Mouse (Mus musculus): ENCODE data around the gene Zbtb43.

The Zbtb43 gene

DNA sequence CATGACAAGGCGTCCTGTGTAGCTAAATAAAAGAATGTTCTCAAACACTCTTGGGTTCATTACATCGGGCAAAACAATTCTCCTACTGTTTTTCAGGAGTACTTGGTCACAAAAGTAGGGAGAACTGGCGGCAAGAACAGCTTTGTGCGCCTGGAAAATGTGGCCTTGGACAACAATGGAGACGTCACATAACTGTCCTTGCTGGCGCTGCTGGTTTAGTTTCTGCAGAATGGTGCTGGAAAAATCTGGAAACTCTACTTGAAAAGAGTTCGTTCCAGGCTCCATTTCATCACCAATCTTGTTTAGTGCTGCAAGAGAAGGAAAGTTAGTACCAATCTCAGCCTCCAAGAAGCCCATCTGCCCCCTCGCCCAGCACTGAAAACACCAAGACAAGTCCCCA lies 13.5 kb downstream of the Zbtb43 start:
- in situ Hi-C loops (cut with MboI, MseI), result no loop called here

DNA sequence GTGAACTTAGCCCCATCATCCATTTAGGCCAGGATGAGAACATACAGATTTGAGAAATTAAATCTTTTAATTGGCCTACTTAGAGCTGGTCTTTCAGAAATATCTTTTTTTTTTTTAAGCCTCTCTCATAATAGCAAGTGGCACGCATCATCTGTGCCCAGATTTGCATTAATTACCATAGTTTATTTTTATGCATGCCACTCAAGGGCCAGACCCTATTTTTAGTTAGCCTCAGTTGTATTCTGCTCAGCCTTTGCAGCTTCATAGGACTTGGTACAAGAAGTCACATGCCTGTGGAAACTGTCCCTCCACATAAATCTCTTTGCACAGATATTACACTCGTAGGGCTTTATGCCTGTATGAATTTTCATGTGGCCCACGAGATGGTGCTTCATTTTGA lies 14.9 kb downstream of the Zbtb43 start:
- in situ Hi-C loops (cut with MboI, MseI), result no loop called here

DNA sequence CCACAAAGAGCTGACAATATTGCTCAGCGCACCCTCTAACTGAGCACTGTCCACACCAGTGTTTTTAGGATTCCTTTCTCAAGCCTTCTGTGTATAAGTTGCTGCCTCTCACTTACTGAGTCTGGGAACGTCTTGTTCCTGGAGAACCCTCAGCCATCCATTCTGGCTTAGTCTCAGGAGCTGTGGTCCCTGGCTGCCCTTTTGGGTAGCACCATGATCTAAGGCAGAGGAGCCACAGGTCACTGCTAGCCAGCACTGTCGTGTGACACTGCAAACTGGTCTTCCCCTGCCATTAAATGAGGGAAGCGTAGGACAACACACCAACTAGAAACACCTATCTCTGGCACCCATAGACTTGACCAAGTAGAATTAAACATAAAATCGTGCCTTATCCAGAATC lies 15.6 kb downstream of the Zbtb43 start:
- in situ Hi-C loops (cut with MboI, MseI), result no loop called here

DNA sequence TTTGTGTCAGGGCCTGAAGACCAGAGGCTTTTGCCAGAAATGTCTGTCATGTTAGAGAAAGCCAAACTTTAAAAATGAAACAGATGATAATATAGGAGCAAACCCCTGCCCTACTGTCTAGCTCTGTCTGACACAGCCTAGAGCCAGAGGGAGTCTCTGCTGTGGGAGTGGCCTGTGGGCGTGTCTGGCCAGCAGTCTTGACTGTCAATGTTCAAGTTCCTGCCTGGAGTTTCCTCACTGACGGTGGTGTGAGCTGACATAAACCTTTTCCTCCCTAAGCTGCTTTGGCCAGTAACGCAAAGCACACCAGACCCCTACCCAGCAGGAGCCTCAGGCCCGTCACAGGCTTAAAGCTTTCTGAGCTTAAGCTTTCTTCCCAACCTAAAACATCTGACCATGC lies 16.2 kb downstream of the Zbtb43 start:
- in situ Hi-C loops (cut with MboI, MseI), result no loop called here

DNA sequence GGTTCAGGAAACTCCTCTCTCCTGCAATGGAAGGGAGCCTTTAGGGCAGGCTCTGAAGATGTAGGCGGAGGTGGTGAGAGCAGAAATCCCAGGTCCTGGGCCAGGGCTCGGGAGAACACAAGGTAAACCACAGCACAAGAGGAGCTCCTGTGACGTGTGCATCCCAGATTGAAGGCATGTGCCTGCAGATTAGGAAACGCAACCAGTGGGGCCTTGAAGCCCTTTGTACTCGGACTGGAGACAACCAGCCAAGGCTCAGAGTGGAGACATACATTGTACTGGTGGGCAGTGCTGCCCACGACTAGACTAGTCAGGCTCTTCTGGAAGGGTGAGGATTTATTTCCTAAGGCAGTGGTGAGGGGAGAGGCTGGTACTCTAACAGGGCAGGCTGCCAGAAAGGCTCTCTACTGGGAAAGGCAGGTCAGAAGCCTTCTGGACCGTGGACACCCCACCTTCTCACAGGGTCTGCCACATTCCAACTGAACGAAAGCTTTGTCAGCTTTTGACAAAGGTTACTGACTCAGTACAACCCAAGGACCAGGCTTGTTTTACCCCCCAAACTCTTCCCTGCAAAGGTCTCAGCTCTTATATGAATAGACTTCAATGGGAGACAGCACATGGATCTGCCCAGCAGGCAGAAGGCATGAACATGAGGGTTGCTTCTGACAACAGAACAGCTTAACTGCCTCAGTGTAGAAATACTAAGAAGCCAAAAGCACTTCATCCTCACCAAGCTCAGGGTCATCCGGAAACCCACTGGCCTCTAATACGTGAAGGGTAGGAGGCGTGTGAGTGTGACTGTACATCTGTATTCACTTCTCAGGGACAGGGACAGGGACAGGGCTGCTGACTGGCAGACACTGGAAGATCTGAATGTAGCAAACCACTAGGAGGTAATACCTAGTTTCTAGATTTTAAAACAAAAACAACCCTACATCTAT lies 17.1 kb downstream of the Zbtb43 start:
- in situ Hi-C loops (cut with MboI, MseI), result no loop called here

DNA sequence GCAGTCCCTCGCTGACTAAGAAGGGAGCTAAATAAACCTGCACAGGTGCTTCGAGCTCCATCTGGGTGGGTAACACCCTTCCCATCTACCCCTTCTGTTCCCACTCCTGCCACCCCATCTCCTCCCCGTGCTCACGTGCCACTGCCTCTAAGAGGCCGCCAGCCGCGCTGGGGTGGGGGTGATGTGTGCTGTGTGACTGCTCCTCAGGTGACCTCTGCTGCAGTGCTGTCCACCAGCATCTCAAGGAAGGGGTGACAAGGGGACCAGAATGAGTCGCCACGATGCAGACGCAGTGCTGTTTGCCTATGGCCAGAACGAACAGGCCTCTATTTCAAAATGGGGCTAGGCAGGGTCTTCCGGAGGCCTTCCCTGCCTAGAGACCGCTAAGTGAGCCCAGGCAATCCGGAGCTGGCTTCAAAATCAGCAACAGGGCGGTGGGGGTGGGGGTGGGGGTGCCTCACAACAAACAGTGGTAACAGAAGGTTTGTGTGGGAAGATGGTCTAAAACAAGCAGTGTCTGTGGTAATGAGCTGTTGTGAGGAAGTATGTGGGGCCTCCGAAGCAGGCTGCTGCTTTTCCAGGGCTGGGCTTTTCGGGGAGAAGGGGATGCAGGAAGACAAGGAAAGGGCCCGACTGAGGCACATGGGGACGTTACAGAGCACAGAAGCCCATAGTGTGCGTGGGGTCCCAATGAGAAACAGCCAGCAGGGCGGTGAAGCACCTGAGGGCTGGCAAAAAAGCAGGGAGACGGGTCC lies 19.1 kb downstream of the Zbtb43 start:
- in situ Hi-C loops (cut with MboI, MseI), result no loop called here

DNA sequence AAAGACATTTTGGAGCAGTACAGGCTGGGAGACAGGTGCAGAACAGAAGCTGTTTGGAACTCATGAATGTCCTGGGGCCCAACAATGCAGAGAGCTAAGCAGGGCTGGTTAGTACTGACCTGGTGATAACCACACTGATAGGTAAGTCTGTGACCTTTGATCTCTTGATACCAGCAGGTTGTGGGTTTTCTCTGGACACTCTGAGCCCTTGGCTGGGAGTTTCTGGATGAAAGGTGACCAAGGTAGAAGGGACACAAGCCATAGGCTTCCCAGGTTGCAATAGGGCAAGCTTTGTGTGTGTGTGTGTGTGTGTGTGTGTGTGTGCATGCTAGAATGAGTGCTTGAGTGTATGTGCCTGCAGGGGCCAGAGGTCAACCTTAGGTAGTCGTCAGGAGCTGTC lies 21.6 kb downstream of the Zbtb43 start:
- in situ Hi-C loops (cut with MboI, MseI), result no loop called here

DNA sequence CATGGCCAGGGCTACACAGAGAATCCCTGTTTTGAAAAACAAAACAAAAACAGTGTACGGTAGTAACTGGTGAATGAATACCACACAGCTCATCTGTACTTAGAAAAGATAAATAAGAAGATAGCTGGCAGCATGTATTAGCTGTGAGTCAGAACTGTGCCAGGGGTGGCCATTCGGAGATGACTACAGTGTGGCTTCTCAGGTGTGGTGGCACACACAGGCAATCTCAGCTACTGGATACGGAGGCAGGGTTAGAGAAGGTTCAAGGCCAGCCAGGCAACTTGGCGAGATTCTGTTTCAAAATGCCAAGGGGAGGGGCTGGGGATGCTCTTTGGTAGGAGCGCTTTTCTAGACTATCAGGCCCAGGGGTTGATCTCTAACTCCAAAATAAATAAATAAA lies 22.6 kb downstream of the Zbtb43 start:
- in situ Hi-C loops (cut with MboI, MseI), result no loop called here

DNA sequence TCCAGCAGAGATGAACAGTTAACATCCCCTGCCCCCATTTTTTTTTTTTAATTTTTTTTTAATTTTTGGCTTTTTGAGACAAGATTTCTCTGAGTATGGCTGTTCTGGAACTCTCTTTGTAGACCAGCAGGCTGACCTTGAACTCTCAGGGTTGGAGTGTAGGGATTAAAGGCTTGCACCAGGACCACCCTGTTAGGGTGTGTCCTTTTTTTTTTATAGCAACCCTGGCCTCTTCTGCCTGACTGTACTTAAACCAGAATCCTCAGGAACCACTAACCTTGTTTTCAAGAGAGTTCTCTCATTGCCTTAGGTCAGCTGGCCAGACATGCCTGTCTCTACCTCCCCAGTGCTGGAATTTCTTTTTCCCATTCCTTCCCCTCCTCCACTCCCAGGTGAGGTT lies 23.5 kb downstream of the Zbtb43 start:
- in situ Hi-C loops (cut with MboI, MseI), result no loop called here

DNA sequence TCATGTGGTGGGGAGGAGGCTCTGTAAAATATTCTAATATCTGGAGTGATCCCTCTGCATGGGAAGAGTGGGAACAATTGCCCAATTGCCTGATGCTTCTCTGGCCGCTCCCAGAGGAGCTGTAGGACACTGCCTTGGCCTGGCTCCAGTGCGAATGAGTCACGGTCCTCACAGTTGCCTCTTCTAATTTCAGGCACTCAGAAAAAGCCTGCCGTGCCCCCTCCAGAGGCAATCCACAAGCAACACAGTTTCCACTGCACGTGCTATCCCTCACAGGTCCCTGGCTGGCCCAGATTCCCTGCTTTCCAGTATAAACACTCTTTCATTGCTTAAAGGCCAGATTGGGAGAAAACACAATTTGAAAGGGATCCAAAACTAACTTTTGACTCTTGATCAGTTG lies 24.0 kb downstream of the Zbtb43 start:
- in situ Hi-C loops (cut with MboI, MseI), result no loop called here

DNA sequence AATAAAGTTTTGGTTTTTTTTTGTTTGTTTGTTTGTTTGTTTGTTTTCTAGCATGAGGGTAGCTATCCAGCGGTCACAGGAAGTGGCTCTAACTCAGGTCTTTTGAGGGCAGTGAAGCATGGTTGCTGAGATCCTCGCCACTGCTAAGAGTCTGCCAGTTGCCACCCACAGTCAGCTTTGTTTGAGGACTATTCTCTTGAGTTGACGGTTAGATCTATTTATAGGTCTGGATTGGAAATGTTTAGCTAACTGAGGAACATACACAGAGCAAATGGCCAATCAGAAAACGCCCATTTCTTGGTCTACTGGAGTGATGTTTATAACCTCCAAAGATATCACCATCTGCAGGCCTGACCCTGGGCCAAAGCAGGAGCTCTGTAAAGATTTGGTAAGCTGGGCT lies 25.7 kb downstream of the Zbtb43 start:
- in situ Hi-C loops (cut with MboI, MseI), result no loop called here

DNA sequence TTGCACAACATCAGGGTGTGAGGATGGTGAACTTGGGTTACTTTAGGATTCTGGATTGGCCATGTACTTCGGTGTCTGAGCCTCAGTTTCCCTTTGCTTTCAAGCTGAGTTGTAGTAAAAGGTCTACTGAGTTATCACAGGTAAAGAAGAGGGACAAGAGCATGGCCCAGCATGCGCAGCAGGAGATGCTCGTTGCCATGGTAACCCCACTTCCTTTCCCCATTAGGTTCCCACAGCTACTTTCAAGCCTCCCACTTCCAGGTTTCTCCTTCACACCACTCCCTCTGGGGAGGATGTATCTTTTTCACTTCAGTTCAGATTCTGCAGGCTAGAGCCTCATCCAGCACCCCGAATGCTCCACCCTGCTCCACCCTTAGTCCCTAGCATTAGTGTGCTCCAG lies 27.5 kb downstream of the Zbtb43 start:
- in situ Hi-C loops (cut with MboI, MseI), result no loop called here

DNA sequence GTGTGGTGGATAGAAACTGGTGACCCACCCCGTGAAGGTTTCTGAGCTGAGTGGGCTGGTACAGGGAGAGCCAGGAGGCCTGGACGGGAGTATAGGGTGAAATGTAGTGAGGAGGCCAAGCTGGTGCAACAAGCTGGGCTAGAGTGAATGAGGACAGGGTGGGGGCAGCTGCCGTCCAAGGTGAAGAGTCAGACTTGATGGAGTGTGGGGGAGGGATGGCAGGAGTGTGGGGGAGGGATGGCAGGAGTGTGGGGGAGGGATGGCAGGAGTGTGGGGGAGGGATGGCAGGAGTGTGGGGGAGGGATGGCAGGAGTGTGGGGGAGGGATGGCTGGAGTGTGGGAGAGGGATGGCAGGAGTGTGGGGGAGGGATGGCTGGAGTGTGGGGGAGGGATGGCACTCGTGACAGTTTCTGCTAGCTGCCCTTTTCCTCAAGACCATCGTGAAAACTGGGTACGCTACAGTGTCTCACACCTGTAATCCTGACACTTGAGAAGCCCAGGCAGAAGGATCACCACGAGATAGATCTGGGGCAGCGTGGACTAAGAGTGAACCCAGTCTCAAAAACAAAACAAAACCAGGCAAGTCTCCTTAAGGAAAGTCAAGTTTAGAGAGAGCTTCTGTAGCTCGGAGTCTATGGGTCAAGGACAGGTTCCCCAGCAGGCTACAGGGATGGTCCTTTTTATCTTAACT lies 28.2 kb downstream of the Zbtb43 start:
- in situ Hi-C loops (cut with MboI, MseI), result no loop called here

DNA sequence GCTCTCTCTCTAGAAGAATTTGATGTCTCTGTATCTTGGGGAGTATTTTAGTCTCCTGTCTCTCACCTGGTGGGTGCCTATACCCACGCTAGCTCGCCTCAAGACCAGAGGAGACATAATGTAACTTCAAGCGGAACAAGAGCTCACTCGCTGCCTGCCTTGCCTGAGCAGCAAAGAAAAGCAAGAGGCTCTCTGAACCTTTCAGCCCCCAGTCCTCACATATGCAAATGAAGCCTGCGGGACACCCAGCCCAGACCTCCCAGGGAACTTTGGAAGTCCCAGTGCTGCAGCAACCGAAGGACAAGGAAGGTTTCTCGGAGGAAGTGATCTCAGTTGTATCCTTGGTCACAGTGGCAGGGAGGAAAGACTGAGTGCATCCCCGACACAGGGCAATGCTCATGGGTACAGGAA lies 28.9 kb downstream of the Zbtb43 start:
- in situ Hi-C loops (cut with MboI, MseI), result no loop called here

DNA sequence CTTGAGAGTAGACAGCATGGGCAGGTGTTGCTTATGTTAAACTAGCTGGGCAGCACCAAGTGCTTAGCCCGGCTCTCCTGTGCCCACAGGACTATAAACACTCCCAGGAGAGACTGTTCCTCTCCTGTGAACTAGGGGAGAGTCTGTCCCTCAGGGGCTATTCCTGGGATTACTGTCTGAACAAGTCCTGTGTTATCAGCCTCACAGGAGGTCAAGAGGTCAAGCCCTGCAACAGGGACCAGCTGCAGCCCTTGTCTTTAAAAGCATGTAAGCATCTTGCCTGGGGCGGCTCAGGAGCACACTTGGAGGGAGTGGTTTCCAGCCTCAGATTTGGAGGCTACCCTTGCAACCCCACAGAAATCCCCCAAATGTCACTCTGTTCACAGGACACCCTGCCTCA lies 30.0 kb downstream of the Zbtb43 start:
- in situ Hi-C loops (cut with MboI, MseI), result no loop called here

DNA sequence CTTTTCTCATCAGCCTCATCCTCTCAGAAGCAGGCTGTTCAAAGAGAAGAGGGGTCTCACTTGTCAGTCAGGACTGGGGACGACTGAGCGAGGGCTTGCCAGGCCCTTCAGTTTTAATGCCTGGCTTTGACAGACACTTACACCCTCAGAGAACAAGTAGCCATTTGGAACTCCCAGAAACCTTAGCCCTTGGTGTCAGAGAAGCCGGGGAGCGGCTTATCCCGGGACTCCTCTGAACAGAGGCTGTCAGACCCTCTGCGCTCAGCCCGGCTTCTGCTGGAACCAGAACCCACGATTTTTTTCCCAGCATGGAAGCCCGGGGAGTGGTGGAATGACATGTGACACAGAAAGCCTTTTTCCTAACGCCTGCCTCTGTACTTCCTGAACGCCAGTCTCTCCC lies 31.2 kb downstream of the Zbtb43 start:
- in situ Hi-C loops (cut with MboI, MseI), result no loop called here

DNA sequence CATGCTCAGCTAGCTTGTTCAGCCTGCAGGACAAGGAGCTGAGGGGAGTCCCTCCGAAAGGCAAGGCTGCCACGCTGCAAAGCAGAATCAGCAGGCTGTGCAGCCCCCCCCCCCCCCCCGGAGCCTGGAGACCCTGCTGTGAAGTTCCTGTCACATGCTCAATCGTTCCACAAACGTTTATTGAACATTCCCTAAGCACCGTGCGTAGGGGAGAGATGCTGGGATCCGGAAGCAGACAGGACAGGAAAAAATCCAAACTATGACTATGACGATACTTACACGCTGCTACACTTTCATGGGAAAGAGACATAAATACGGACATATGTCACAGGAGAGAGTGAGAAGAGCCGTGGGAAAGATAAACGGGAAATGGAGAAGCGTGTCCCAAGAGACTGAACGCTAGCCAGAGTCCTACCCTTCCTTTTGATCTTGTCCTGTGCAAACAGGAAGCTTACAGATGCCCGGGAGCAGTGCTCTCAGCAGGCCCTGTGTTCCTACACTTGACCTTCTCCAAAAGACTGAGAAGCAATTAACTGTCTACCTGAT lies 32.3 kb downstream of the Zbtb43 start:
- in situ Hi-C loops (cut with MboI, MseI), result no loop called here

DNA sequence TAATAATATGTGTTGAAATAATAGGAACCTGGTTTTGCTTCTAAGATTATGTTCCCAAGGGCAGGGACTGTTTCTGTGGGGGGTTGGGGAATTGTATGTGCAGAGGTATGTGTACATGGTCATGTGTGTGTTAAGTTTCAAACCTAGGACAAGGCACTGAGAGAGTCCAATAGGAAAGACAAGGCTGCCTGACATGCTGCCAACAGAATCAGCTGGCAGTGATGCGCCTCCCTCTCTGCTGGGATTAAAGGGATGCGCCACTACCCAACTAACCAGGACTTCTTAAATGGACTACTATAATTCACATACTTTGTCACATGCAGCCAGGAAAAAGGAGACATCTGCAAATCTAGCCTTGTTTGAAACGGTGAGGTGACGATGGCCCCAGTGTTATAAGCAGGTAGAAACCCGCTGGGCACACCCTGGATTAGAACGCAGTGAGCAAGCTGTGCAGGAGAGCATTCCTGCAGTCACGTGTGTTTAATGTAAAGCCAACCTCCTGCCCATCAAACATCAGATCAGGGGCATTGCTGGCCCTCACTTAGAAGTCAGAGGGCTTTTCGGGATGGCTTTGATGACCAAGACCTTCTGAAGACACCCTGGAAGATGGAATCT lies 33.2 kb downstream of the Zbtb43 start:
- in situ Hi-C loops (cut with MboI, MseI), result no loop called here

DNA sequence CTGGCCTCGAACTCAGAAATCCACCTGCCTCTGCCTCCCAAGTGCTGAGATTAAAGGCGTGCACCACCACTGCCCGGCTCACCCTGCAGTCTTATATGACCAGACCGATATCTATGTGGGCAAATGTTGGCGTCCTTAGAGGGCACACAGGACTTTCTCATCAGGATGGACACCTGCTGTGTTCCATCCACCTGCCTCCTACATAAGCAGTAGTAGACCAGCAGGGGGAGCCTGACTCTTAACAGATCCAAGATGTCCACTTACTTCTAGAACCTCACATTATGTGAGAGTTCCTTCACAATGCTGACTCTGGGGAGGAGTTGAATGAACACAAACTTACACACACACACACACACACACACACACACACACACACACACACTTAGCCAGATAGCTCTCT lies 35.5 kb downstream of the Zbtb43 start:
- in situ Hi-C loops (cut with MboI, MseI), result no loop called here

DNA sequence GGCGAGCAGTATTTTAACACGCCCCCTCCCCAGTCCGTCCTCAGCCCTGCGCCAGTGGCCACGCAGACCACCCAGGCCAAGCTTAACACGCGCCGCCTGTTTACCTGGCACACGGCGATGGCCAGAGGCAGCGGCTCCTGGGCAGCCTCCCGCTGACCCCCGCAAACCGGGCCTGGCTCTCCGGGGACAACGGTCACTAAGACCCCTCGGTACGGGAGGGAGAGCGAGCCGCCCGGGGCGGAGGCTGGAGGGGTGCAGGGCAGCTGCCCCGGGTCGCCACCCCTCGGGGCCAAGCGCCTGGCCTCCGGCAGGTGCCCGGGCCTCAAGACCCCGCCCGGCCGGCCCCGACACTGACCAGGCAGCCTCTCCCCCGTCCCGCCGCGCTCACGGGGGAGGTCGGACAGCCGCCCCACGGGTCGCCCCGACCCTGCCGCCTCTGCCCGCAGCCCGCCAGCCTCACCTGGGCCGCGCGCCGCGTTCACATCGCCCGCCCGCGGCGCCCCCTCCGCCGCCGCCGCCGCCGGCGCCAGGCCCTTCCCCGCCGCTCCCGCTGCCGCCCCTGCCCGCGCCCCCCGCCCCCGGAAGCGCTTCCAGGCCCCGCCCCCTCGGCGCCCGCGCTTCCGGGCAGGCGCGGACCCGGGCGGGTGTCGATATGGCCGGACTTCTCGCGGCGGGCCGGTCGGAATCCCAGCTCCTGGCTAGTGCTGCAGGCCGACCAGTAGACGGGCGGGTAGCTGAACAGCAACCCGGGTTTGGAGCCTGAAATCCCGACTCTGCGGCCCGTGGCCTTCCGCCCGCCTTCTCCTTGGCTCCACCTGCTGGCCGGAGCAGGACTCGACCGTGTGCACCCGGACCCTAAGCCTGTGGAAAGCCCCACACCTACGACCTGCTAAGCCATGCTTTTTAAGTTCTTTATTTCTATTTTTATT lies 37.3 kb downstream of the Zbtb43 start, which contains the start of gene Zbtb34:
Gene Zbtb34, minus strand, starts transcription at position 554 of the 929 bp plus-strand sequence.
- in situ Hi-C loops (cut with MboI, MseI), result no loop called here

Data from T-helper 17 cell (primary cell).